Mouse (Mus musculus) megakaryocyte, embryonic 14.5 days (primary cell): ENCODE results near the gene Wdcp.

Experiments used
- FLI1 ChIP-seq: IDR thresholded peaks from 2 replicates; pipeline ENCODE4 v1.6.1; 2012; ENCODE audit warnings: low read length, inconsistent platforms, mixed read lengths
- GATA1 ChIP-seq: IDR thresholded peaks from 3 replicates; pipeline ENCODE4 v1.6.1; 2012; ENCODE audit warnings: mixed read lengths, low read length, inconsistent platforms, borderline replicate concordance

DNA sequence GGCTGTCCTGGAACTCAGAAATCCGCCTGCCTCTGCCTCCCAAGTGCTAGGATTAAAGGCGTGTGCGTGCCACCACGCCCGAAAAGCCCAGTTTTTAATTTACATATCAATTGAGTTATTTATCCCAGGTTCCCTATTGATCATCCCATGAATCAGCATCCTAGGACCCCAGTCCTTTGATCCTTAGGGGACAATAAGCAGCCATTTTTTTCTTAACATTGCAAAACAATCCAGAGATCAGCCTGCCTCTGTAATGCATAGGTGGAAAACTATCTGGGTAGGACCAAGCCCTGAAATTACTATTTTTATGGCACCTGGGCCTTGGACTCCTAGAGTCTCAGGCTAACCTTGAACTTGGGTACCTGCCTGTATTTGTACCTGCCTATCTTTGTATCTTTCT is 54.9 kb downstream of the Wdcp start:
- TF ChIP-seq GATA1: no peak
- no peak for TF ChIP-seq FLI1
